Mouse (Mus musculus) embryonic facial prominence, embryonic 14.5 days (tissue): ENCODE data around the gene Lrp4. TPM values are rescaled to one million over a fixed set of nuclear protein-coding genes. Genes with fewer than 3 reads are reported as not detected.

Experiments
- ATAC-seq: fragments of 200-750 bp; cut with Nextera tagmentation; 2 replicates; pipeline ENCODE4 v1.8.0; 2017; ENCODE audit warnings: low read depth, moderate number of reproducible peaks, moderate TSS enrichment
- DNase-seq: peaks from one replicate; pipeline ENCODE4 v3.0.0-alpha.2; 2015; ENCODE audit warnings: low spot score
- H3K27ac ChIP-seq: fragments of 300-500 bp; sonication (generic); replicated peaks from 2 replicates; pipeline ENCODE4 v1.5.1; 2014; ENCODE audit warnings: low read depth, mild to moderate bottlenecking, low read length, moderate library complexity
- H3K27me3 ChIP-seq: fragments of 300-500 bp; sonication (generic); replicated peaks from 2 replicates; pipeline ENCODE4 v1.6.1; 2014; ENCODE audit warnings: low read length; ENCODE audit not compliant: control insufficient read depth, insufficient read depth
- H3K36me3 ChIP-seq: fragments of 300-500 bp; sonication (generic); 2 replicates; pipeline ENCODE4 v1.6.1; 2014; ENCODE audit warnings: low read length, mixed read lengths; ENCODE audit not compliant: control insufficient read depth, insufficient read depth
- H3K4me1 ChIP-seq: fragments of 300-500 bp; sonication (generic); 2 replicates; pipeline ENCODE4 v1.6.1; 2014; ENCODE audit warnings: antibody characterized with exemption, low read length; ENCODE audit not compliant: control insufficient read depth, insufficient read depth
- H3K4me2 ChIP-seq: fragments of 300-500 bp; sonication (generic); 2 replicates; pipeline ENCODE4 v1.6.1; 2014; ENCODE audit warnings: low read depth, mild to moderate bottlenecking, low read length, moderate library complexity, mixed read lengths
- H3K4me3 ChIP-seq: fragments of 300-500 bp; sonication (generic); 2 replicates; pipeline ENCODE4 v1.5.1; 2014; ENCODE audit warnings: low read depth, mild to moderate bottlenecking, low read length
- H3K9ac ChIP-seq: fragments of 300-500 bp; sonication (generic); 2 replicates; pipeline ENCODE4 v1.6.1; 2014; ENCODE audit warnings: low read depth, mild to moderate bottlenecking, low read length, moderate library complexity, mixed read lengths
- H3K9me3 ChIP-seq: fragments of 300-500 bp; sonication (generic); 2 replicates; pipeline ENCODE4 v1.6.1; 2016; ENCODE audit warnings: low read length; ENCODE audit not compliant: control insufficient read depth
- WGBS: fragments of 180-500 bp; shearing (Covaris S2); extraction: QIAGEN DNeasy Blood & Tissue Kit; methylation state at CpG from one replicate; pipeline ENCODE4 v1.1.7; 2014; 5-methylcytosine and 5-hydroxymethylcytosine counted together
- polyA plus RNA-seq: library from polyadenylated mRNA; unstranded; fragments of >200 nt; fragmentation: Nextera tagmentation; extraction: Ambion mirVana; gene quantifications from 2 replicates; pipeline ENCODE4 v1.2.1, GENCODE M21; 2014

The Lrp4 gene
- polyA plus RNA-seq, 1 experiment from 2014 or later = 7.3 TPM

GRCm38 (mm10) chr2:91429915-91430599 is 27.3 kb upstream of the Lrp4 start:
- Histone ChIP-seq H3K4me2 (0 out of 2 replicates have a peak overlapping the region, but pooled peaks have one; percentile 7), H3K36me3 (no peaks in the 10 kb centered on the region), H3K27me3 (no peaks in the 10 kb centered on the region), H3K4me1 (peaks cover 6% of the 10 kb centered on the region), H3K27ac (0 out of 2 replicates have a peak overlapping the region, but pooled peaks have one; percentile 6), H3K9ac (no peak overlapping the region), H3K9me3 (no peaks in the 10 kb centered on the region), H3K4me3 (no peak overlapping the region)
- DNase-seq (no peak), ATAC-seq (no peak)
- WGBS = 28% methylated on average over 9 of the region's 9 CpGs

GRCm38 (mm10) chr2:91430600-91430919 is 26.8 kb upstream of the Lrp4 start:
- ATAC-seq (no peak), DNase-seq (no peak)
- Histone ChIP-seq H3K27me3 (no peaks in the 10 kb centered on the region), H3K36me3 (no peaks in the 10 kb centered on the region), H3K27ac (no peak overlapping the region), H3K4me2 (0 out of 2 replicates have a peak overlapping the region, but pooled peaks have one; percentile 7), H3K4me3 (no peak overlapping the region), H3K9ac (no peak overlapping the region), H3K4me1 (peaks cover 6% of the 10 kb centered on the region), H3K9me3 (no peaks in the 10 kb centered on the region)
- WGBS = 35% methylated on average over 6 of the region's 6 CpGs

DNA sequence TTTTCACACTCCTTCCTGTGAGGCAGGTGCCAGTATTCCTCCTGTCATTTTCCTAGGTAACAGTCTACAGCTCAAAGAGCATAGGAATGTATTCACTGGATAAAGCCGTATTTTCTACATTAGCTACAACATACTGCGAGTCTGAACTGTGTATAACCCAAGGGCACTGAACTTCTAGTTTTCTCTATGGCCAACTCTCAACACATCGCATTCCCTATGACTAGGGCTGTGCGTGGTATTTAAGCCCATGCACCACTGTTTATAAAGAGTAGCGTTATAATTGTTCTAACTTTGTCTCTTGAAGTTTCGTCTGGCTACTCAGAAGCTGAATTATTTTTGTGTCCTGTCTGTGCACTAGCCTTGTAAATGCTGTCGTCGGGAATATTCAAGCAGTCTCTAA is 20.6 kb upstream of the Lrp4 start:
- H3K4me1 ChIP-seq = peaks cover 4% of the 10 kb centered on the region; the same call in 1 of the 2 replicates
- no peak overlapping the region for H3K4me3 ChIP-seq
- 81% methylated on average over 8 of the region's 8 CpGs for WGBS
- no peak for DNase-seq
- H3K27ac ChIP-seq = no peak overlapping the region
- no peaks in the 10 kb centered on the region for H3K27me3 ChIP-seq
- H3K36me3 ChIP-seq = no peaks in the 10 kb centered on the region
- ATAC-seq = no peak
- no peaks in the 10 kb centered on the region for H3K9me3 ChIP-seq
- no peak overlapping the region for H3K9ac ChIP-seq
- no peak overlapping the region for H3K4me2 ChIP-seq

DNA sequence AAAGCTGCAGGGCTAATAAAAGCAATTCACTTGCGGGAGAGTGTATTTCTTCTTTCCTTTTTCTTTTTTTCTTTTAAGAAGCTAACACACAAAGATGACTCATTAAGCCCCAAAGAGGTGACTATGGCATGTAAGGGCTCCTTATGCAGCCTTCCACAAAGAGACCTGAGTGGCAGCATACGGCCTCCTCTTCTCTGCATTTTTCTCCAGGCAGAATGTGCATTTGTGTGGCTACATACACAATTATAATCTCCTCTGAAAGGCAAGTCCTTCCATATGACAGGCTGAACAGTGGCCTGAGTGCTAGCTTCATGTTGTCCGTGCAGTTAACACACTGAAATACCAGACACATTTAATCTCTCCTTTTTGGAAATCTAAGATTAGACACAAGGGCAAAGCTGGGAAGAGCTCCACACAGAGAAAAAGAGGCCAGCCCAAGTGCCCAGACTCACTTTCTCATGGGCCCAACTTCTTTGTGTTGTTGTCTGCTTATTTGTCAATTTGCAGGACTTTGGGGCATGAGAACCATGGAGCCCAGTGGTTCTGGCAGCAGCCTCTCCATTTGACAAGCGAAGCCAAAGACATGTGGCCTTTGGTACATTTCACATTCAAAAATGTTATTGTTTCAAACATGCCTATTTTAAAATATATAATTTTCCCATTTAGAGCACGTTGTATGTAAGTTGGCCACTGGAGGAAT is 20.0 kb upstream of the Lrp4 start:
- DNase-seq (no peak), ATAC-seq (no peak)
- no peaks in the 10 kb centered on the region for H3K27me3 ChIP-seq
- H3K27ac ChIP-seq = no peak overlapping the region
- H3K9ac ChIP-seq = no peak overlapping the region
- peaks cover 4% of the 10 kb centered on the region; the same call in 1 of the 2 replicates for H3K4me1 ChIP-seq
- H3K9me3 ChIP-seq = no peaks in the 10 kb centered on the region
- no peak overlapping the region for H3K4me3 ChIP-seq
- H3K4me2 ChIP-seq = no peak overlapping the region
- no peaks in the 10 kb centered on the region for H3K36me3 ChIP-seq
- WGBS = 83% methylated on average over 5 of the region's 5 CpGs

DNA sequence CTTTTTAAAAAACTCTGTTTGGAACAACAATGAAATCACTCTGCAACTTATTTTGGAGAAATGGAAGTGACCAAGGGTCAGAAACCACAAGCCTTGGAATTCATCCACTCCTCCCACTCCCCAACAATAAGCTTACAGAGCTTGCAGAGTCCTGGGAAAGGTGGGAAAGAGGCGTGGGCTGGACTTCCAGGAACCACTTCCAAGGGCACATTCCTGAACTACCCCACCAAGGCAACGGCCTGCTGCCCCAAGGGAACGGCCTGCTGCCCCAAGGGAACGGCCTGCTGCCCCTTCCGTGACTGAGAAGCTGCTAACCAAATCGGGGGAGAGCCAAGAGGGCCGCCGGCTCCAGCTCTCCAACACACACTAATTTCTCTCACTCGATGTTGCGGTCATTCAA is 18.0 kb upstream of the Lrp4 start:
- H3K9ac ChIP-seq = no peak overlapping the region
- no peak overlapping the region for H3K4me3 ChIP-seq
- no peaks in the 10 kb centered on the region for H3K9me3 ChIP-seq
- 67% methylated on average over 10 of the region's 10 CpGs for WGBS
- H3K4me1 ChIP-seq = peaks cover 7% of the 10 kb centered on the region; the same call in 1 of the 2 replicates
- H3K27me3 ChIP-seq = no peaks in the 10 kb centered on the region
- DNase-seq (no peak), ATAC-seq (no peak)
- no peak overlapping the region for H3K4me2 ChIP-seq
- no peaks in the 10 kb centered on the region for H3K36me3 ChIP-seq
- no peak overlapping the region for H3K27ac ChIP-seq

- no peaks in the 10 kb centered on the region for H3K36me3 ChIP-seq
- no peak for ATAC-seq
Observed at GRCm38 (mm10) chr2:91439876-91440275, 17.4 kb upstream of the Lrp4 start.

GRCm38 (mm10) chr2:91440686-91441085 is 16.6 kb upstream of the Lrp4 start:
- Histone ChIP-seq H3K9me3 (no peaks in the 10 kb centered on the region), H3K4me1 (peaks cover 7% of the 10 kb centered on the region; the same call in 1 of the 2 replicates), H3K4me3 (no peak overlapping the region), H3K36me3 (no peaks in the 10 kb centered on the region), H3K9ac (no peak overlapping the region), H3K4me2 (no peak overlapping the region), H3K27ac (no peak overlapping the region), H3K27me3 (no peaks in the 10 kb centered on the region)
- ATAC-seq (no peak), DNase-seq (no peak)
- 87% methylated on average over 5 of the region's 5 CpGs for WGBS

More at GRCm38 (mm10) chr2:91439876-91440275, 17.4 kb upstream of the Lrp4 start:
- Histone ChIP-seq H3K4me2 (no peak overlapping the region), H3K4me3 (no peak overlapping the region), H3K27me3 (no peaks in the 10 kb centered on the region), H3K4me1 (peaks cover 7% of the 10 kb centered on the region; the same call in 1 of the 2 replicates), H3K9ac (no peak overlapping the region), H3K9me3 (no peaks in the 10 kb centered on the region), H3K27ac (no peak overlapping the region)
- 74% methylated on average over 1 of the region's 1 CpGs for WGBS
- DNase-seq = no peak

DNA sequence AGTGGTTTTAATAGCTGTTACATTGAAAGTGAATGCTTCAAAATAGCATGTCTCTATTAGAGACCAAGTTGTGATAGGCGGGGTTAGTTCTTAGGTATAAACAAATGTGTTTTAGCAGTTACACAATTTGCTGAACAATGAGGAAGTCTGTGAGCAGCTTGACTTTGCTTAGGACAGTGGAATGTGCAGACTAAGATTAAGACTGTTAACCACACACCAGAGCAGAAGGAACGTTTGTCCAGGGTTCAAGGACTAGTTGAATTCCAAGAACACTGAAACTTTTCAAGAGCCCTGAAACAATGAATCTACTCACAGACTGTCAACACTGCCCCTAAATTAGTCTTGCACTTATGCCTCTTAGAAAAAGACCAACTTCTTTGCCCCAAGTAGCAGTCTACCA is 15.6 kb upstream of the Lrp4 start:
- Histone ChIP-seq H3K4me1 (peaks cover 7% of the 10 kb centered on the region; the same call in 1 of the 2 replicates), H3K36me3 (no peaks in the 10 kb centered on the region), H3K9me3 (no peaks in the 10 kb centered on the region), H3K4me2 (no peak overlapping the region), H3K9ac (no peak overlapping the region), H3K4me3 (no peak overlapping the region), H3K27me3 (no peaks in the 10 kb centered on the region), H3K27ac (no peak overlapping the region)
- DNase-seq = no peak
- WGBS = 72% methylated on average over 2 of the region's 2 CpGs
- no peak for ATAC-seq
